Mouse (Mus musculus) embryo, embryonic 10.5 days (tissue): ENCODE results near the gene Tnr.
A peak's percentile ranks its signal among the peaks of the same experiment; 100 is the strongest.

ENCODE experiments used
- DNase-seq: peaks from one replicate; pipeline ENCODE4 v3.0.0-alpha.2; 2015; ENCODE audit warnings: low spot score

The Tnr gene

DNA sequence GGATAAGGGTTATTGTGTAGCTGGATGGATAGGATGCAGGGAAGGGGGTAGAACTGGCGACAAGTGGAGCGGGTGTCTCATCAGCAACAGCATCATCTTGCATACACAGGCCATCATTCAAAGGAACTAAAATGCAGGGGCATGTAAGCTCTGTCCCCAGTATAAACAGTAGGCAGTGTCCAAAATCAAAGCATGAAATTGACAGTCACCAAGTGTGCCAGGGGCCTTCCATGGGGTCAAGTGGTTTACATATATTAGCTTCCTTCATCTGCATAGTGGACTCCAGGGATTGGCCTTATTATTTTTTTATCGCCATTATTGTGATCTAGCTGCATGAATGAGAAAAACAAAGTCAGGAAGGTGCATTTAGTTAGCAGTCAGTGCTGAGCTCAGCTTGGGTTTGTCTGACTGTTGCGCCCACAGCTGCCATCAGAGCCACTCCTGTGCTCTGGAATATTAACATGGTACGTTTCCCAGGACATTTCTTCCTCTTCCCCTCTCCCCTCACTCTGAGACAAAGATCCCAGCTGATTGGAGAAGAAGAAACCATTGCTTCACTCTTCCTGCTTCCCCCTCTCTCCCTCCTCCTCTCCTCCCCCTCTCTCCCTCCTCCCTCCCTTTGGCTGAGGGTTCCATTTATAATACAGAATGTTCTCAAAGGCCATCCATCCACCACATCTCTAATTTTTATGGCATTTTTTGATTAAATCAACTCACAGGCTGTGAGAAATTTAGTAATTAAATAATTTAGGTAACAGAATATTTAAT lies 106.4 kb downstream of the Tnr start:
- DNase-seq, result no peak

DNA sequence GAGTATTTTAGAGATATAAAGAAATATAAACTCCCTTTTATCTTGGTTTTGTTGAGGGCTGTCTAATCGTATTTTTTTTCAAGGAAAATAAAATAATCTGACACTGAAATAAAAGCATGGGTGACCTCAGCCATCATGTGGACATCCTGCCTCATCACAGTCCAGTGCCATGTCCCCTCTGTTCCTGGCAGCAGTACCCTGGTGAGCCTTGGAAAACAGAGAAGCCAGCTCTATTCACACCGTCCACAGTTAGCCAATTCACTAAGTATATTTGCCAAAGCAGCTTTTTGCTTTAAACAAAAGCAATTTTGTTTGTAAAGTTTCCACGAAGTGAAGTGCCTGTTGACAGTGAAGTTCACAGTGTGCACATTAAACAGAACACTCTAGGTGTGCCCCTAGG lies 109.0 kb downstream of the Tnr start:
- no peak for DNase-seq

DNA sequence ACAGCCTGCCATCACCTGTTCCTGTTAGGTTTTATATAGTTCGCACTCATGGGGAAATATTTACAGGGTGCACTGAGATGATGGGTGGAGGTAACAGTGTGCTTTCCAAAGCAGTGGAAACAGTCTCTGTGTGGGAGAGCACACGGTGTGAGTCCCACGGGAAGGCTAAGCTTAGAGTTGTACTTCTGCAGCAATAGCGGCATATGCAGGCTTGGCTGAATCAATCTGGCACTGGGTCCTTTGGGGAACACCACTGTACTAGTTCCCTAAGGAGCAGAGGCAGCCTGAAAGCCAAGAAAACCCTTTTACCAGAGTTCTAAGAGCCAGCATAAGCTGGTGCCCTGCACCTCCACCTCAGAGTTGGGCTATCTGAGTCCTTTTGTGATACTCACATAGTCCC lies 115.8 kb downstream of the Tnr start:
- no peak for DNase-seq

DNA sequence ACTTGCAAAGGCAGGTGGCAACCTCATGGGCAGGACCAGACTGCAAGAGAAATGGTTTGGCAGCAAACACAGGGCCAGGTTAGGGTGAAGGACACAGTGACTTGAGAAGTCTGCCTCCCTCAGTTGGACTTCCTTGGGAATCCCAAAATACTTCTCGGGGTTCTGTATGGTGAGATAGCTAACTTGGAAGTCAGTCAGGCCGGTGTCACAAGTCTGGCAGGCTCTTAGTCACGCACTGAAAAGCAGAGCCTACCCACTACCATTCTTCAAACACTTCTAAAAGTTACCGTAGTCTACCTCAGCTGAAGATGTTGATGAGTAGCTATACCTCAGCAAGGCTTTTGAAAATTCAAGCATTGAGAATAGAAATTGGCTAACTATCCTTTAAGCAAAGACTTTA lies 122.2 kb downstream of the Tnr start:
- no peak for DNase-seq

DNA sequence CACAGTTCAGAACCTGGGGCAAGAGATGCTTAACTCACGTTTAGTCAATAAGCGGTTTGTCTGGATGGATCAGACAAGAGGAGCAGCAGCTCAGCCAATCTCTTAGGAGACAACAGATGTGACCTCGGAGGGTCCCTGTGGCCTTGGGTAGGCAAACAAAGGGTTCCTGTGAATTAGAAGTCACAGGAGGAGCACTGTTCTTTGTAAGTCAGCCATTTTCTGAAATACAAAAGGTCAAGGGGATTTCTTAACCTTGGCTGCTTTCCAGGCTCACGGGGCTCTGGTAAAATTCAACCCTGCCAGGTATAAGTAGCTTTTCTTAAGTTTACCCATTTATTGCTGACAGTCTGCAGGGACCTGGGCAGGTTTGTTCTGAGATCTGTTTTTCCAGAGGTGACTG lies 126.9 kb downstream of the Tnr start:
- peak; percentile 47 for DNase-seq

DNA sequence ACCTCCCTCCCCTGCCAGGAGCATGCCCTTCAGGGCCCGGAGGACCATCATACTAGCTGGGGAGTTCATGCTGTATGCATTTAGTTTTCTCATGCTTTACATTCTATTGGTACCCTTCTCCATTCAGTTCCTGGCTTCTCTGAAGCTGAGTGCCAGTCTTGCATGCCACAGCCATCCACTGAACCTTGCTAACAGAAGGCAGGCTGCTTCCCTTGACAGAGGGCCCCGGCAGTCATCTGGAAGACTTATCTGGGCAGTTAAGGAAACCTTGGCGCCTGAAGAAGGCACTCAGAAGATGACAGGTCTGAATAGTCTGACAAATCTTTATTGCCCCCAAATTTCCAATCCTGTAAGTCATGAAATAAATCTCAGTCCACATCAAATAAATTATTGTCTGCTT lies 131.7 kb downstream of the Tnr start:
- DNase-seq, result no peak

DNA sequence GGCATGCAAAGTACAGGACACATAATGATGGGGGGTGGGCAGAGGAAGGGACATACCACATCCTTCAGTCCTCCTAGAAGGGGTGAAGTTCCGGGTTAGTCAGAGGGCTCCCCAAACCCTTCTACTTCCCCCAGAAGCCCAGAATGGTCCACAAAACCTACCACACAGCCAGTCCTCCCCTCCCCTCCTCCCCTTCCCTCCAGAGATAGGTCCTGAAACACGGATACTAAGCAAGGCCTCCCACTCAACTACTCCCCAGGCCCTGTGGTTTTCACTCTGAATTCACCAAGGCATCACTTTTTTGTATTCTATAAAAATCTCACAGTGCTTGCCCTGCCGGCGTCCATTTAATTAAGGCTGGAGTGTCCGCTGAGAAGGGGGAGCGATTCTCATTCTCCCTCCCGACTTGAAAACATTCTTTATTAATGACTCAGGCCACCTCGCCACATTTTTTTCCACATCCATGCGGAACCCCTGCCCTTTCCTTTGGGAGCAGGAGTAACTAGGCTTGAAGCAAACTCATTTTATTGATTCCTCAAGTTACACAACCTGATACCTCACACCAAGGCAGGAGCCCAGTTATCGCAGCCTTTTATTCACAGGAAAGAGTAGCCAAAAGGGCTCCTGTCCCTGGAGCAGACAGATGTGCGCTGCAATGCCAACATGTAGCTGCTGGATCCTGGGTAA lies 134.4 kb downstream of the Tnr start:
- peak; percentile 30 for DNase-seq

DNA sequence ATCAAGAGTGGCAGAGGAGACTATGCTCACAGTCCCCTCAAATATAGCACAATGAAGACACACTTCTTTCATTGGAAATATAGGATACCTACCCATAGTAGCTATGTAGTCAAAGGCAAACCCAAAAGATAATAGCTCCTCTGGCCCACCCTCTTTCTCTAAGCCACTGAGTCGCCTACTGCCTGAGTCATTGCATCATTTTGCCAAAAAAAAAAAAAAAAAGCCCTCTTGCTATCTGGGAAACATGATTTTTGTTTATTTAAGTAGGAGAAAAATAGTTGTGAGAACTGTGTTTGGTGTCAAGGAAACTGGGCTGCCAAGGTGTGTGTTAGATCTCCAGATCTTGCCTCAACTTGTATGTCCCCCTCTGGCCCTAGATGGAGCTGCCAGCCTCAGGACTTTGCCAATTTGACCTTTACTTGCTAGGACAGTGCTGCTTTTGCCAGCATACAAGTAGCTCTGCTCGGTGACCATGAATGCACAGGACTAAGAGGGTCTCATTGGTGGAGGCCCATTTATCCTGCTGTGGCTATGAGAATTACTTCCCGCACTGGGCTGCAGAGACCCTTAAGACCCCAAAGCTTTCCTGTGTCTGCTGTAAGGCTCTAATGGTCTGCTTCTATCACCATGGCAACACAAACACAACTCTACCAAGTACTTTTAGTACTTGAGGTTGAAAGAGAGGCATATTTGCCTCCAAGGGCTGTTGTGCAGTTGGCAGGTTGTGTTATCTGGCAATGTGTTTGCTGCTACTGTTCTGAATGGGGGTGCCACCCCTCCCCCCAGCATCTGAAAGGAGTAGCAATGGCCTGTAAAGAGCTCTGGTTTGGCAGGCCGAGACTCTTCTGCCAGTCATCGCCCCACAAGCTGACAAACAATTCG lies 137.3 kb downstream of the Tnr start:
- no peak for DNase-seq

DNA sequence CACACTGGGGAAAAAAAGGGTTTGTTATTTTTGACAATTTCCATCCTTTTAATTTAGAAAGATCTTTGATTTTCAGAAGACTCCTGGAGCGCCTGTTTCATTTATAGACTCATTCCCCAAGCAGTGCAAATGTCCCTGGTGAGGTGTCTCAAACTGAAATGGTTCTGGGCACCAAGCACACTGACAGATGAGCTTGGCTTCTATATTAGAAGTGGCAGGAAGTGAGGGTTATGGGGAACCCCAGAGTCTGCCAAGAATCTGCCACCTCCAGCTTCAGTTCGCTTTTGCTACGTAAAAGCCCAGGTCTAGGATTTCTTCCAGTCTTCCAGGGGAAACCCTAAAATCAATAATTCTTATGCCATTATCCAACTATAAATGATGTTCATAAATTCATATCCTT lies 140.9 kb downstream of the Tnr start:
- DNase-seq, result no peak

DNA sequence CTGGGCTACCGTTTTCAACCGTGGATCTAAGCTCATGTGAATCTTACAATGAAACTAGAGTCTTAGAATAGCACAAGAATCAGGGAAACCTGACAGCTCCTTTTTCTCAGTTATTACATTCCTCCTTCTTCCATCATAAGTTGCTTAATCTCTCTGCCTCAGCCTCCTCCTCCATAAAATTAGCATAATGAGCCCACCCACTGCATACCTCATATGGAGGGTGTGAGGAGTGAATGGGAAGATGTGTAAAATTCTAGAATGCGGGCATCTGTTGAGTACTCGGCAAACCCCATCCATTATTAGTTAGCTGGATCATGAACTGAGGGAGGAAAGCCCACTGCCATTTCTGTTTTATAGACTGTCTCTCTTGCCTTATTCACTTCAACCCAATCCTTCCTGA lies 141.4 kb downstream of the Tnr start:
- no peak for DNase-seq

DNA sequence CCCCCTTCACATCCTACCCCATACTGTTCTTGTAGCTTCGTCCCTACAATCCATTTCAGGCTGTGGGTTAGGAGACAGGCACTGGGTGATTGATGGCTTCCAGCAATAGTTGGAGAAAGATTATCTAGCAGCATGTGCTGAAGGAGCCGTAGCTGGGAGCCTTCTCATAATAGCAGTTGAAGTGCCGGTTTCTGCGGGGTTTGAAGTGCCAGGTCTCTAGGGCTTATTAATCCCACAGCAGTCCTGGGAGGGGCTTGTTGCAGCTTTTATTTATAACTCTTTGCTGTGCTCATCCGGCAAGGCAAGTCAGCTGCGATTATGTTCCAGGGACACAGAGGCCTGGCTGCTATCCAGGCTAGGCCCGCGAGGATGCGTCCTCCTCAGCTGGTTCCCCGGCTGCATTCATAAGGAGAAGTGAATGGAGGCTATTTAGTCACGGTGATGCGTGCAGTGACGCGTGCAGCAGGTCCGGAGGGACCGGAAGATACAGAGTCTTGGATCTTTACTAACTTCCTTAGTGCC lies 147.1 kb downstream of the Tnr start:
- DNase-seq, result peak; percentile 42

DNA sequence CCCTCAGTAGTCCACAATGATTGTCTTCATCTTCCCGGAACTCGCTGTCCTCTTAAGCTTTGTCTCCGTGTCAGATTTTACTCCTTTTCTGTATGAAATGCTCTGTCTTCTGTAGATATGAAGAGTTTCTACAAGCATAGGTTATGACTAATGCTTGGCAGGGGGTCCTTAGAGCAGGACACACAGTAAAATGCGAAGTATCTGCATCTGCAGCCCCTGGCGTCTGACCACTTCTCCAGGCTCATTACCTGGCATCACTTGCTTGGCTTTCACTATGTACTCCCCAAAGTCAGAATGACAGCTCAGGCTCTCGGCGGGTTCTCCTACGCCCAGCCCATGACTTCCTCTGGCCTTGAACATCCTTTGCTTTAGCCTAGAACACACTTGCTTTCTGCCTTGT lies 147.6 kb downstream of the Tnr start:
- no peak for DNase-seq

DNA sequence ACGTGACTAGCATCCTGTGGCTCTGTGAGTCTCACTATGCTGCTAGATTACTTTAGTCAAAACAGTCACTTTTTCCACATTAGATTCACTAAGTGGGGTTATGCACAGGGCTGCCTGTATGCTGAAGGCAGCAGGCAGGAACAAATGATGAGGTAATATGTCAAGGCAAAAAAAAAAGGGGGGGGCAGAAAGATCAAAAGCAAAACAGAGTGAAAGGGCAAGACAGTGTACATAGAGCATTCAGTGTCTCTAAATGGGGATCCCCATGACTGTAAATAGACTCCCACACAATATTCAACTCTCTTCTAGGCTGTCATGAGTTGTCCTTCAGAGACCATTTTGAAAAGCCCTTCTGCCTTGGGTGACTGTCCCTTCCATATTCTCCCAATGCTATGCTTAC lies 150.7 kb downstream of the Tnr start:
- no peak for DNase-seq

DNA sequence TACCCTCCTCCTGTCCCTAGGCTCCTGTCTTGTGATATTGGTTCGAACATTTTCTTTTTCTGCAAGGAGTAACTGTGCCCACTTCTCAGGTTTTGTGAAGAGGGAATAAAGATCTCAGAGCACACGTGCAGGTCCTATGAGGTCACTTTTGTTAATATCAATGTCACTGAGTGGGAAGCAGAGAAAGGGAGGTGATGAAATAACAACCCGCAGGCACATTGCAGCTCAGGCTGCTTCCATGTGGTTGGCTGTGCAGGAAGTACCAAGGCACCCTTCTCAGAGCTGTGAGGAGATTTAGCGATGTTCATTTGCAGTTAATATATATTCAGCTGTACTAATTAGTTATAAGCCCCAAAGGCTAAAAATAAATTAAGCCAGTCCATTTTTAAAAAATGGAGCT lies 151.9 kb downstream of the Tnr start:
- no peak for DNase-seq

DNA sequence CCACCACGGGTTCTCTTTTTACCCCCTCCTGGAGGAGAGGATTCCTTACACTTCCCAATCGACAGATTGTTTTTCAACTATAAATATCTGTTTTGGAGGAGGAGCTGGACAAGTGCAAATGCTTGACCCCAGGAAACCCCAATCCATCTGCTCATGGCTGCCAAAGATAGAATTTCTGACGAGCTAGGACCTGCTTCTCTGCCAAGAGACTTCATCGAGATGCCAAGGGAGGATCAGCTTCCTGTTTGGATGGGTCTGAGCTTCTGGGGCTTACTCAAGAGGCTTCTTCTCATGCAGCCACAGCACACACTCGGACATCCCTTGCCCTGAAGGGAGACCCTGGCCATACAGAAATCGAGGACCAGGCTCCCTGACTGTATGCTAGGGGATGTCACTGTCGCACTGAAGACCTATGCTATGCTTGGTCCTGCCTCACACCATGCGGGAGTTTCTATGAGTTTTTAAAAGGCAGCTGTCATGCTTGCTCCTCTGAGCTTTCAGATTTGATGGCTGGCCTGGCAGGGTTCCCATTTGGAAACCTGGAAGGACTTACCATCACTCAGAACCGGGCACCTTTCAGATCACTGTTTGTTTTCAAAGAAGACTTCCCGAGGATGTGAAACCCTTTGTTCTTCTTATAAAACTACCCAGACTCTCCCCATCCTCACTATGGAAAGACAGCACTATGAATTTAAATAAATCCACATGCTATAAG lies 154.8 kb downstream of the Tnr start:
- no peak for DNase-seq

DNA sequence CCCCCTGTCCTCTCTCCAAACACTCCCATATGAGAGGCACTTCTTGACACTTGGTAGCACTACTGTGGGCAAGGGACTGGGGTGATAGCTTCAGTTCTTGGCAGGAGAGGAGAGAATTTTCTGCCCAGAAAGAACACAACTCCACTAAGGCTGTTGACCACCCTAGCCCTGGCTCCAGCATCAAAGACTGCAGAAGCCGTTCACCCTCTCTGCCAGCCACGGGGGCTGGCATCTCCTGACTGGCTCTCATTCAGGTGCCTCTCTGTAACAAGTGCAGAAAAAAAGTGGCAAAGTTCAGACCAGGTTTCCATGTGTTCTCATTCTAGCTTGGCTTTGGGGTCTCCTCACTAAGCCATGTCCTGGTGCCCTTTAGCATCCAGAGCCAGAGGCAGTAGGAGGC lies 157.7 kb downstream of the Tnr start:
- no peak for DNase-seq

DNA sequence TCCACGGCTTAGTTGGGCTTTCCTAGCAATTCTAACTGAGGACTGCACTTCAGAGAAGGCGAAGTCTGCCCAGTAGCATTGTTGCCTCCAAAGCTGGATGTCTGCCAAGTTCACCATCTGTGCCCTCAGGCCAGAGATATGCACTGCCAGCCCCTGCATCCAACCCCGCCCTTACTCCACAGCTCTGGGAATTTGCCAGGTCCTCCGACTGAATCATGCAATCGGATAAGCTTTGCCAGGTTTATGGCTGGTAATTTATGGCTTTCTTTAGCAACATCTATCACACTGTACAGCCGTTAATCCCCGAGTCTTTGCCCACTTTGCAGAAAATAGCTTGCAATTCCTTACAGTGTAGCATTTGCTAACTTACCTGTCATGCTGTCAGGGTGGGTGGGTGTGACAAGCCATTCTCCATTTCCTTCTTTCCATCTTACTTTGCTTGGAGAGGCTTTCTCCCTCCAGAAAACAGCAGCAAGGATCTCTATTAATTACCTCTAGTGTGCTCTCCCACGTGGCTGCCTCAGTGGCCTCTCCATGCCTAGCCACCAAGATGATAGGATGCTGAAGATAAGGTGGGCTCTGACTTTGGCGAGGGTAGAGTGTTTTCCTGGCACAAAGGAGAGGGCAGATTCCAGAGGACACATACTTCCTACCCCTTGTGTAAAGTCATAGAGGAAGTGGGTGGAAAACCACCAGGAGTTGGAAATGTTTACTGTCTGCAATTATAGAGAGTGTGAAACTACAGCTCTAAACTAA lies 163.1 kb downstream of the Tnr start:
- no peak for DNase-seq

DNA sequence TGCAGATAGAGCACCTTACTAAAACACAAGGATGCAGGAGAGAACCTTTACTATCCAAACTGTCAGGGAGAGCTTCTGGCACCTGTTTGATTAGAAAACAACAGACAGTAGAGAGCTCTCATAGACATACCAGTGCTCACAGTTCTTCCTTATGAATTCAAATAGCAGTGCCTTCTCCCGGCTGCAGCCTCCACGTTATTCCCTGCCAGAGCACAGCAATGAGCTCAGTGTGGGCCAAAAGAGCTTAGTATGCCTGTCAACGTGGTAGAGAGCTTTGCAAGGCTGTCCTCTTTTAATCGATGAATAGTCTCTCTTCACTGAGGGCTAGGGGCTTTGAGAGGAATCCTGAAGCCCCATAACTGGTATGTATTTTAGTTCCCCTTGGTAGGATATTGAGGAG lies 173.1 kb downstream of the Tnr start:
- no peak for DNase-seq

DNA sequence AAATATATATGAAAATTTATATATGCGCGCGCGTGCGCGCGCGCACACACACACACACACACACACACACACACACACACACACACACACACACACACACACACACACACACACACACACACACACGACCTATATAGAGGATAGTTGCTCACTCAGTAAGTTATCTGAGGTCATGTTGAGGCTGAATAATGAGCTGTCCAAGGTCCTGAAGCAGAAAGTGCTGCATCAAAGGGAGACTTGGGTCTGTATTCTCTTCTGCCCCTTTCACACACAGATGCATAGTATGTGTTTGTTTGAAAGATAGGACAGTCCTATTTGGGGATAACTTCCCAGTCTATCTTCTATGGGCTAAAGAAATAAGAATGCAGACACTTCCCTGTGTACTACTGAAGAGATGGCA lies 178.5 kb downstream of the Tnr start:
- peak; percentile 84 for DNase-seq

DNA sequence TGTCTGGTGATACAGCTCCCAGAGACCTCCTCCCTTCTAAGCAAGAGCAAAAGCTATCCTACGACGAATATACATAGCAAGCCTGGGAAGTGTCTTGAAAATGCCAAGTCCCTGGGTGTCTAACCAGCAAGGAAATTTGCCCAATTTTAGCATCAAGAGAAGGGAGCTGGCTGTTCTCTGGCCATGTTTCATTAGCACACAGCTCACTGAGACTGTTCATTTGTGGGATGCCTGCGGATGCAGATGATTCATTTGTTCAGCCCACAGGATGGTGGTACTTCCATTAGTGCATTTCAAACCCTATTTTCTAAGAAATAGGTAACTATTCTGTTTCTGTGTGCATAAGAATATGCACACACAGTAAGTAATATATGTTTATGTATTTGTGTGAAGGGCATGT lies 181.4 kb downstream of the Tnr start:
- DNase-seq, result no peak

DNA sequence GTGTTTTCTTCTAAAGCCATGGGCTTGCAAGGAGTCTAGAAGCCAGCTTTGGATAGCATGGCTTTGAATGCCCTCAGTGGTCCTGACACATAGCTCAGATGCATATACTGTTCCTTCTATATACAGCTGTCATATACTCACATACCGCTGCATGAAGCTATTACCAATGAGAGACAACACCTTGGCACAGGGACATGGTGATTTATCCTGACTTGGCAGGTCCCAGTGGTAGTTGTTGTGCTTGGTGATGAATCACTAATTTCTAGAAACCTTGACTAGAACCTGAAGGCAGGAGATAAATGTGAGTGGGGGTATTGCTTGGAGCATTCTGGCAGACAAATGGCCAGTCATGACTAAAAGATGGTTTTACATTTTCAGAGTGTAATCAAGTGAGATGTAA lies 192.7 kb downstream of the Tnr start:
- DNase-seq, result no peak
